Mouse (Mus musculus) CH12.LX (cell line): ENCODE measurements around the gene Smarcad1. TPM values are rescaled to one million over a fixed set of nuclear protein-coding genes. Genes with fewer than 3 reads are reported as not detected.

Experiments
- DNase-seq: peaks from one replicate; pipeline ENCODE4 v3.0.0-alpha.2; 2013; ENCODE audit errors: extremely low read depth
- H3K27ac ChIP-seq: 2 replicates; pipeline ENCODE4 v1.5.1; 2012; ENCODE audit warnings: low read depth, mild to moderate bottlenecking, control low read depth, moderate library complexity; ENCODE audit not compliant: insufficient read depth
- H3K27me3 ChIP-seq: replicated peaks from 2 replicates; pipeline ENCODE3; 2012; ENCODE audit warnings: inconsistent platforms
- H3K36me3 ChIP-seq, 2 experiments: replicated peaks in 1 of 2; 2 replicates each; pipeline versions ENCODE3 to v1.6.1; 2012; ENCODE audit warnings: inconsistent platforms in 1 of 2, low read length in 1 of 2, mild to moderate bottlenecking in 1 of 2, mixed read lengths in 1 of 2, moderate library complexity in 1 of 2; ENCODE audit not compliant: control insufficient read depth in 1 of 2, insufficient read depth in 1 of 2
- H3K4me1 ChIP-seq, 2 experiments: 2 replicates each; pipeline ENCODE4 v1.6.1; 2012; ENCODE audit warnings: inconsistent platforms in 1 of 2, moderate library complexity in 1 of 2; ENCODE audit not compliant: insufficient read depth in 2 of 2, control insufficient read depth in 1 of 2
- H3K4me2 ChIP-seq: 2 replicates; pipeline ENCODE4 v1.6.1; 2012; ENCODE audit warnings: low read depth, mild to moderate bottlenecking, control low read depth; ENCODE audit not compliant: poor library complexity, insufficient read depth, severe bottlenecking
- H3K4me3 ChIP-seq, 3 experiments: fragments of 150-350 bp in 1 of 3; sonication (generic) in 1 of 3; replicated peaks in 1 of 3; 2 replicates each; pipeline versions ENCODE3 to v1.5.1; 2011 to 2012; ENCODE audit warnings: low read depth in 2 of 3, low read length in 2 of 3, mild to moderate bottlenecking in 2 of 3, moderate library complexity in 2 of 3, control low read depth in 1 of 3, improper control_type of control experiment in 1 of 3, inconsistent platforms in 1 of 3, mixed read lengths in 1 of 3; ENCODE audit not compliant: poor library complexity in 1 of 3
- H3K79me2 ChIP-seq: replicated peaks from 2 replicates; pipeline ENCODE4 v1.6.1; 2012; ENCODE audit warnings: mild to moderate bottlenecking, moderate library complexity; ENCODE audit not compliant: control insufficient read depth, poor library complexity, insufficient read depth, severe bottlenecking; ENCODE audit errors: extremely low read depth
- H3K9ac ChIP-seq: 2 replicates; pipeline ENCODE4 v1.6.1; 2012; ENCODE audit warnings: low read depth, mild to moderate bottlenecking, control low read depth, moderate library complexity; ENCODE audit not compliant: insufficient read depth
- H3K9me3 ChIP-seq: replicated peaks from 2 replicates; pipeline ENCODE3; 2012; ENCODE audit warnings: low read length, inconsistent platforms, mixed read lengths
- BHLHE40 ChIP-seq: IDR thresholded peaks from 2 replicates; pipeline ENCODE4 v1.6.1; 2011; ENCODE audit warnings: mild to moderate bottlenecking, low read depth, low read length, improper control_type of control experiment
- CHD1 ChIP-seq: IDR thresholded peaks from 2 replicates; pipeline ENCODE4 v1.6.1; 2012; ENCODE audit warnings: low read depth, low read length, improper control_type of control experiment, inconsistent platforms
- E2F4 ChIP-seq: IDR thresholded peaks from 2 replicates; pipeline ENCODE4 v1.6.1; 2011; ENCODE audit warnings: low read depth, low read length, improper control_type of control experiment; ENCODE audit not compliant: insufficient replicate concordance
- ELF1 ChIP-seq: IDR thresholded peaks from 2 replicates; pipeline ENCODE4 v1.6.1; 2014; ENCODE audit warnings: low read depth, mild to moderate bottlenecking, inconsistent platforms, low read length, improper control_type of control experiment
- ETS1 ChIP-seq: conservative IDR thresholded peaks from 2 replicates; pipeline ENCODE4 v1.6.1; 2012; ENCODE audit warnings: low read depth, mild to moderate bottlenecking, inconsistent platforms, low read length, improper control_type of control experiment, moderate library complexity
- GABPA ChIP-seq: IDR thresholded peaks from 2 replicates; pipeline ENCODE4 v1.6.1; 2012; ENCODE audit warnings: low read depth, low read length, improper control_type of control experiment, inconsistent platforms; ENCODE audit not compliant: insufficient replicate concordance
- IRF4 ChIP-seq: IDR thresholded peaks from 2 replicates; pipeline ENCODE4 v1.6.1; 2014; ENCODE audit warnings: low read depth, mild to moderate bottlenecking, inconsistent platforms, low read length, improper control_type of control experiment
- JUND ChIP-seq: conservative IDR thresholded peaks from 2 replicates; pipeline ENCODE4 v1.6.1; 2011; ENCODE audit warnings: low read depth, low read length, improper control_type of control experiment
- KAT2A ChIP-seq: IDR thresholded peaks from 2 replicates; pipeline ENCODE4 v1.6.1; 2012; ENCODE audit warnings: low read length, improper control_type of control experiment, inconsistent platforms; ENCODE audit not compliant: insufficient replicate concordance
- MAFK ChIP-seq: IDR thresholded peaks from 2 replicates; pipeline ENCODE4 v1.6.1; 2011; ENCODE audit warnings: low read length, improper control_type of control experiment; ENCODE audit not compliant: insufficient replicate concordance
- MAZ ChIP-seq: IDR thresholded peaks from 2 replicates; pipeline ENCODE4 v1.6.1; 2012; ENCODE audit warnings: low read depth, mild to moderate bottlenecking, inconsistent platforms, low read length, improper control_type of control experiment, moderate library complexity
- MEF2A ChIP-seq: IDR thresholded peaks from 2 replicates; pipeline ENCODE4 v1.6.1; 2014; ENCODE audit warnings: low read depth, mild to moderate bottlenecking, inconsistent platforms, low read length, improper control_type of control experiment, borderline replicate concordance
- MYC ChIP-seq: IDR thresholded peaks from 2 replicates; pipeline ENCODE4 v1.6.1; 2011; ENCODE audit warnings: low read depth, mild to moderate bottlenecking, improper control_type of control experiment, low read length
- PAX5 ChIP-seq: IDR thresholded peaks from 2 replicates; pipeline ENCODE4 v1.6.1; 2012; ENCODE audit warnings: low read length, inconsistent platforms, mixed read lengths
- POLR2AphosphoS2 ChIP-seq: IDR thresholded peaks from 2 replicates; pipeline ENCODE4 v1.6.1; 2011; ENCODE audit warnings: low read depth, low read length, improper control_type of control experiment
- RAD21 ChIP-seq: IDR thresholded peaks from 2 replicates; pipeline ENCODE4 v1.6.1; 2011; ENCODE audit warnings: low read depth, mild to moderate bottlenecking, low read length, improper control_type of control experiment, moderate library complexity
- RCOR1 ChIP-seq: conservative IDR thresholded peaks from 2 replicates; pipeline ENCODE4 v1.6.1; 2012; ENCODE audit warnings: low read depth, mild to moderate bottlenecking, inconsistent platforms, low read length, improper control_type of control experiment
- SMC3 ChIP-seq: IDR thresholded peaks from 2 replicates; pipeline ENCODE4 v1.6.1; 2011; ENCODE audit warnings: low read depth, low read length, improper control_type of control experiment
- TBP ChIP-seq: conservative IDR thresholded peaks from 2 replicates; pipeline ENCODE4 v1.6.1; 2011; ENCODE audit warnings: low read depth, low read length, improper control_type of control experiment
- UBTF ChIP-seq: IDR thresholded peaks from 2 replicates; pipeline ENCODE4 v1.6.1; 2012; ENCODE audit warnings: low read depth, mild to moderate bottlenecking, inconsistent platforms, low read length, improper control_type of control experiment, moderate library complexity
- USF1 ChIP-seq: IDR thresholded peaks from 2 replicates; pipeline ENCODE4 v1.6.1; 2014; ENCODE audit warnings: low read depth, mild to moderate bottlenecking, inconsistent platforms, low read length, improper control_type of control experiment
- USF2 ChIP-seq: conservative IDR thresholded peaks from 2 replicates; pipeline ENCODE4 v1.6.1; 2011; ENCODE audit warnings: low read depth, low read length, improper control_type of control experiment
- ZC3H11A ChIP-seq: IDR thresholded peaks from 2 replicates; pipeline ENCODE4 v1.6.1; 2012; ENCODE audit warnings: low read depth, mild to moderate bottlenecking, inconsistent platforms, low read length, improper control_type of control experiment
- ZKSCAN1 ChIP-seq: IDR thresholded peaks from 2 replicates; pipeline ENCODE4 v1.6.1; 2012; ENCODE audit warnings: low read depth, inconsistent platforms, low read length, improper control_type of control experiment, borderline replicate concordance
- ZMIZ1 ChIP-seq: IDR thresholded peaks from 2 replicates; pipeline ENCODE4 v1.6.1; 2012; ENCODE audit warnings: low read depth, mild to moderate bottlenecking, inconsistent platforms, low read length, improper control_type of control experiment
- dilution Hi-C: fragments of 300-500 bp; cut with MboI; formaldehyde crosslinking; loops from 2 replicates; pipeline ENCODE4 v1.14.3; 2020; ENCODE audit warnings: low sequenced_read_pairs; ENCODE audit not compliant: extremely low pct_unique_long_range_greater_than_20kb, extremely low pct_ligation_motif_present
- in situ Hi-C: fragments of 300-500 bp; cut with MboI; formaldehyde crosslinking; loops from 3 replicates; pipeline ENCODE4 v1.14.3; 2019; ENCODE audit warnings: low sequenced_read_pairs, low pct_ligation_motif_present, low pct_unique_long_range_greater_than_20kb, mixed read lengths
- polyA plus RNA-seq: library from polyadenylated mRNA; unstranded; fragments of >175 nt; gene quantifications from 2 replicates; pipeline ENCODE4 v1.2.1, GENCODE M21; 2012; ENCODE audit warnings: low read depth; ENCODE audit not compliant: insufficient read length
- total RNA-seq, 2 experiments: library from RNA; depleted of rRNA; stranded (reverse); fragments of 300-350 nt in 1 of 2; fragments of >200 nt in 1 of 2; gene quantifications; 2 replicates each; pipeline ENCODE4 v1.2.3; 2012 to 2014

Smarcad1 gene
- total and polyA plus RNA-seq, 3 experiments: 30.2 to 57.4 (median 43.9) TPM

DNA sequence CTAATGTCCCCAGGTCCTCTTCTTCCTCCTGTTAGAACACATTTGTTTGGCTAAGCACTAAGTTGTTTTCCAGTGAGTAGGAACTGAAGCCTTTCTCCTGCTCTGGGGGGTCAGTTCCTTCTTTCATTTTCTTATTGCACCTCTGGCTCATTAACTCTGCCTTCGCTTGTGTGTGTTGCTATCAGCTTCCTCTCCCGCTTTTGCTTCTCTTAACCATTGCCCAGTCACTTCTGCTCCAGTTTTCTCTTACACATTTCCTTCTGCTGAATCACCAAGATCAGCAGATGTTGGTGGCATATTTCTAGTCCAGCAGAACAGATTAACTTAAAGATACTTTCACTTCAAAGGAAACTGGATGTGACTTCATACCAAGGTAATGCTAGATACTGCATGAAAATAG, 72.5 kb downstream of the Smarcad1 start:
- Histone ChIP-seq H3K4me3 (no peak overlapping the region), H3K4me1 (peaks cover 0 to 7% of the 10 kb centered on the region in 2 experiments; a peak in 2 of 4 replicates), H3K9me3 (no peaks in the 10 kb centered on the region), H3K27me3 (no peaks in the 10 kb centered on the region), H3K79me2 (no peaks in the 10 kb centered on the region), H3K27ac (no peak overlapping the region), H3K36me3 (peaks cover 22 to 64% of the 10 kb centered on the region in 2 experiments), H3K4me2 (no peak overlapping the region), H3K9ac (no peak overlapping the region)
- dilution Hi-C loops (no loop called here), in situ Hi-C loops (loop anchor here (25.0 kb wide), 1 partner anchor 147 kb away; no protein-coding TSS in a partner anchor)
- peak; percentile 48 for DNase-seq
- TF ChIP-seq MYC: no peak
- TF ChIP-seq RCOR1: no peak
- no peak for TF ChIP-seq MEF2A
- no peak for TF ChIP-seq UBTF
- no peak for TF ChIP-seq MAZ
- TF ChIP-seq JUND: no peak
- no peak for TF ChIP-seq USF1
- TF ChIP-seq PAX5: no peak
- TF ChIP-seq ZC3H11A: no peak
- no peak for TF ChIP-seq TBP
- no peak for TF ChIP-seq RAD21
- no peak for TF ChIP-seq POLR2AphosphoS2
- TF ChIP-seq ELF1: no peak
- TF ChIP-seq ZMIZ1: no peak
- no peak for TF ChIP-seq SMC3
- no peak for TF ChIP-seq E2F4
- no peak for TF ChIP-seq ZKSCAN1
- TF ChIP-seq GABPA: no peak
- TF ChIP-seq IRF4: no peak

DNA sequence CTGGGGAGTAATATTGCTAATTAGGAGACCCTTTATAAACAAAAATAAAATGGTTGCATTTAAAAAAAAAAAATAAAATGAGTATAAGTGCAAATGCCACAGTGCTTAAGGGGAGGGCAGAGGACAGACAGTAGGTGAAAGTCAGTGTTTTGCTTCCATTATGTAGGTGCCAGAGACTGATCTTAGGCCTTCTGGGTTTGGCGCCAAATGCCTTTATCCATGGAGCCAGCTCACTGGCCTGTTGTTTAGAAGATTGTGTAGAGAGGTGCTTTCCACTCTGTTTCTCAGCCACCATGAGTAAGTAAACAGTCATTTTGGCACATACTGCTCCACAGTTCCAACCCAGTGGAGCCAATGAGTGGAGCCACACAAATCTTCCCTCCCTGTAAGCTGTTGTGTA, 75.2 kb downstream of the Smarcad1 start:
- dilution Hi-C loops (no loop called here), in situ Hi-C loops (loop anchor here (25.0 kb wide), 1 partner anchor 145 kb away; no protein-coding TSS in a partner anchor)
- H3K36me3 ChIP-seq: peaks cover 29 to 67% of the 10 kb centered on the region in 2 experiments
- no peak overlapping the region for H3K4me3 ChIP-seq
- no peak overlapping the region for H3K27ac ChIP-seq
- H3K79me2 ChIP-seq: no peaks in the 10 kb centered on the region
- DNase-seq: no peak
- no peaks in the 10 kb centered on the region for H3K9me3 ChIP-seq
- no peak overlapping the region for H3K4me2 ChIP-seq
- no peak overlapping the region for H3K9ac ChIP-seq
- H3K4me1 ChIP-seq: peaks cover 0 to 7% of the 10 kb centered on the region in 2 experiments; a peak in 2 of 4 replicates
- TF ChIP-seq CHD1: no peak
- no peak for TF ChIP-seq USF2
- TF ChIP-seq TBP: no peak
- no peak for TF ChIP-seq ZC3H11A
- no peak for TF ChIP-seq ZKSCAN1
- no peak for TF ChIP-seq KAT2A
- no peak for TF ChIP-seq MAFK
- no peak for TF ChIP-seq ELF1
- no peak for TF ChIP-seq ETS1
- TF ChIP-seq ZMIZ1: no peak
- no peak for TF ChIP-seq JUND
- TF ChIP-seq BHLHE40: no peak
- H3K27me3 ChIP-seq: no peaks in the 10 kb centered on the region
